Mouse (Mus musculus): ENCODE results near the gene Cep41.

The Cep41 gene

GRCm38 (mm10) chr6:30621986-30622389, 71.6 kb downstream of the Cep41 start:
- DNase-seq = no peak

DNA sequence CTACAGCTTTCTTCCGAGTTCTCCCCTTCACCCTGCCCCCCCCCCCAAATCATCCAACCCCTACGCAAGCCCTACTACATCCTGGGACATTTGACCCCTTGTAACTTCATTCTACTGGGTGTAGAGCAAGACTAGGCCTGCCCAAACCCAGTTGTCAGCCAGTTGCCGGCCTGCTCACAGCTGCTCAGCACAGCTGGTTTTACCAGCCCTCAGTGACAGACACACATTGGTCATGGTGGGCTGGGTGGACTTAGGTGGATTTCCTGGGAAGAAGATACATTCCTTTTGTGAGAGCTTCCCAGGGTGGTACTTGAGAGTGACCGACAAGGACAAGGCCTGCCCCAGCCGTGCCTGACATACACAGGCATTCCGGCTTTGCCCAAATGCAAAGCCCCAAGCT, 72.6 kb downstream of the Cep41 start:
- no peak for DNase-seq

DNA sequence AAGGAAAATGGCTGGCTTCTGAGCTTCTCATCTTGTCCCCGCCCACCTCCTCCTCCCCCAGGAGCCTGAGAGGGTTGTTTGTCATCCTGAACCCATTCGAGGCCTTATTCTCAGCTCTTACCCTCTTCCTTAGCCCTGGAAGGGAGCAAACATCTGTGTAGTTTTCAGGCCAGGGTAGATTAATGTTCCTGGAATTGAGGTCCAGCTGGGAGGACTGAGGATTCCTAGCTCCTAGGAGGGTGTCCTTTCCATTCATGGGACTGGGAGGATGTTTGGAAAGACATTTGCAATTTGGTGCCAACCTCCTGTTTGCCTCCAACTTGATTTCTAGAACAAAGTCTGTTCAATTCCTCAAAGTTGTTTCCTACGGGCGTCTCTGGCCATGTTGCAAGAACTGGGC, 73.0 kb downstream of the Cep41 start:
- DNase-seq = no peak

DNA sequence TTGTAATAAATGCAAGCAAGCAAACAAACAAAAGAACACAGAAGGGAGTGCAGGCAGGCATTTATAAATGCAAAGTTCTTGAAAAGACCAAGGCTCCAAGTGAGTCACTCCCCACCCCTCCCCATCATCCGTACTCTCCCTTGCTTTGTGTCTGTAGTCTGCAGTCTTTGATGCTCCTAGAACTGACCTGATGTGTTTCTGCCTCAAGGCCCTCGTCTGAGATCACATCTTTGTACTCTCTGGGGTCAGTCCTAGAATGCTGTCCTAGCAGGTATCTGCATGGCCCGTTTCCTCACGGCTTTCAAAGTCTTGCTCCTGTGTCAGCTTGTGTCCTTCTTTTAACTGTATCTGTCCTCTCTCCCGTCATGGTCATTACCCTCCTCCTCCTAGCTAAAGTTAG, 73.9 kb downstream of the Cep41 start:
- no peak for DNase-seq

GRCm38 (mm10) chr6:30618735-30619134, 74.8 kb downstream of the Cep41 start:
- no peak for DNase-seq

- DNase-seq = peak; percentile 9
Measured at GRCm38 (mm10) chr6:30617959-30618590, 75.5 kb downstream of the Cep41 start.

DNA sequence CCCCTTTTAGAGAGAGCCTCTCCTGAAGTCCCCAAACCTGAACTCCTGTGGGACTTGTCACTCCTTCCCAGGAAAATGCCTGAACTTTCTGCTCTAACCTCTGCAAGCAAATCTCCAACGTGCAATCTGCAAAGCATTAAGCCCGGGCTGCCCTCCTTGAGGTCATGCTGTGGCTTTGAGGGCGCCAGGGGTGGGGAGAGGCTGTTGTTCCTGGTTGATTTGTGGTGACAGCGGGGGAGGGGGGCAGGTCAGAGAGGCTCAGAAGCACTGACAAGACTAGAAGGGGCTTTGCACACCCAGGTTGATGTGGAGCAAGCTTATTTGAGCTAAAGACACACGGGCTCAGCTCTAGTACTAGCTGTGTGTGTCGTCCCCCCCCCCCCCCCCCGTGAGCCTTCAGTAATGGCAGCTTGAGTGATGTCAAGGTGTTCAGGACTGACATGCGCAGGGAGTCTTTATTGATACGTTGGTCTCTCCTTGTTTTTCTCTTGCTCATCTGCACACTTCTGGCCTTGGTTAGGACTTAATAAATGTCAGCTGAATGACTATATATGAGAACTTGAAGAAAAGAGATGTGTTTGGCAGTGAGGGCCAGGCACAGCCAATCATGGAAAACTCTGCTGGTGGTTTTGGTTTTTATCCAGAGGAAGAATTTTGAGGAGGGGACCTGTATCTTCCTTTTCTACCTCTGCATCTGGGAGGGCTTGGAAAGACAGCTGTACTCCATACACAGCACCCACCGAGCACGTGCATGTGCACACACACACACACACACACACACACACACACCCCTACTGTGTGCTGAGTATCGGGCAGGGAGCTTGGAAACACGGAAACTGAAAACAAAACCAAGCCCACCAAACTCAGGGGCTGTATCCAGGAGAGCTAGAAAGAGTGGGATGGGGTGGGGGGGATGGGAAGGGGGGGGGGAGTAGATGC, 76.3 kb downstream of the Cep41 start:
- DNase-seq = peak; percentile 8

- peak; percentile 10 for DNase-seq
Measured at GRCm38 (mm10) chr6:30616491-30616941, 77.0 kb downstream of the Cep41 start.

DNA sequence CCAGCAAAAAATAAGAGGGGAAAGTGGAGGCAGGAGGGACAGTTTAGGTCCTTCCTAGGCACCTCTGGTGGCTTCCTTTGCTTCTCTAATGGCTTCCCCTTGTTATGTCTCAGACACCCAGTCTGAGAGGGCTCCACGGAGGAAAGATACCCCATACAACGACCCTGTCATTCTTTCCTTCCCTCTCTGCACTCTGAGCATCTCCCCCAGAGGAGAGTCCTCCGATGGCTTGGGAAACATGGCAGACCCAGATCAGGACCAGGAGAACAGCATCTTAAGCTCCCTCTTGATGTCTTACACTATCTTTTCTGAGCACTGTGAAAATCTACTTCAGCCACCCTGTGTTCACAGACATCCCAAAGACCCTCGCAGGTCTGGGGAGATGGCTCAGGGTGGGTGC, 77.8 kb downstream of the Cep41 start:
- no peak for DNase-seq

DNA sequence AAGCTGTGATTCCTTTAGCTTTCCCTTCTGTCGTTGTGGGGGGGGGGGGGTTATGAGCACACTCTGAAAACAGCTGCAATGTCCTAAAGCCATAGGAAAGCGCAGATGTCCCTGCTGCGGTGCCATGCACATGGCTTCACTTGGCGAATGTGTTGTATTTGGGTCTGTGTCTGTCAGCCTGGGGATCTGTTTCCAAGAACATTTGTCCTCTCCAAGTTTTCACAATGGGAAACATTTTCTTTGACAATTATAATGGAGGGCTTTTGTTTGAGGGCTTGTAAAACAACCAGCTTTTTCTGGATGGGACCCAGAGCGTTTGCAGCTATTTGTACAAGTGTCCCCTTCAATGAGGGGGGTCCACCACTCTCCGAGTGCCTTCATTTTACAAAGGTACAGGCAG, 79.3 kb downstream of the Cep41 start:
- no peak for DNase-seq

- no peak for DNase-seq
Measured at GRCm38 (mm10) chr6:30611212-30611611, 82.3 kb downstream of the Cep41 start.

- no peak for DNase-seq
Measured at GRCm38 (mm10) chr6:30610710-30611109, 82.8 kb downstream of the Cep41 start, which contains the start of gene Cpa5. Gene Cpa5, plus strand, starts transcription at chr6:30611010.

DNA sequence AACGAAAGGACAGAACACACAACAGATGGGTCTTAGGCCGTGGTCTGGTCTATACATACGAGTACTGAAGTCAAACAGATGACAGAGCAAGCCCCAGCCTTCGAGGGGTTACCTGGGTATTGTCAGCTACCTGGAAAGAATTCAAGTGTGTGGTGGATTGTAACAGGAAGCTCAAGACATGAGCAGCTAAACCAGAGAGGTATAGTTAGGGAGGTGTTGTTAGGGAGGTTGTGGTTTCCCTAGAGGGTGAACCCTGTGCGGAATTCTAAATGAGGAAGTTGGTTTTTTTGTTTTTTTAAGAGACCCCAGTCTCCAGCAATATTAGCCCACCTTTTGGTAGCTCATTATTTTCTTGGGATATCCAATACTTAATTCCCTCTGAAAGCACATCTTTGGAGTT, 87.9 kb downstream of the Cep41 start:
- DNase-seq = no peak

DNA sequence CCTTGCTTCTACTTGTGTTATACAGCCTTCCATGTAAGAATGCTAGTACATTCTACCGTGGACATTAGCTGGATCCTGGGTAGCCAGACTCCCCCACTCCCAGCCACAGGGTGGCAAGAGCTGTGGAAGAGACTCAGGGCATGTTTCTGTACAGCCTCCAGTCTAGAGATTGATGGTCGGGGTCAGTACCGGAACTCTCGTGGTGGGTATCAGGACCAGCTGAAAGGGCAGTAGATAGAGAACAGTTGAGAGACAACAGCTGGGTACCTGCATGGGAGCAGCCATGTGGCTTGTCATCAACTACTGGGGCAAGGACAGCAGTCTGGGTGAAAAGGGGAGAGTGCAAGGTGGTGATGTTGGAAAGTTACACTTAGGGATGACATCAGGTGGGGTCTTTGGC, 88.4 kb downstream of the Cep41 start:
- DNase-seq = no peak

- DNase-seq = no peak
Measured at GRCm38 (mm10) chr6:30604342-30604867, 89.1 kb downstream of the Cep41 start.
